14 mouse cellular contexts compared by ENCODE assay signal in the genomic region with DNA sequence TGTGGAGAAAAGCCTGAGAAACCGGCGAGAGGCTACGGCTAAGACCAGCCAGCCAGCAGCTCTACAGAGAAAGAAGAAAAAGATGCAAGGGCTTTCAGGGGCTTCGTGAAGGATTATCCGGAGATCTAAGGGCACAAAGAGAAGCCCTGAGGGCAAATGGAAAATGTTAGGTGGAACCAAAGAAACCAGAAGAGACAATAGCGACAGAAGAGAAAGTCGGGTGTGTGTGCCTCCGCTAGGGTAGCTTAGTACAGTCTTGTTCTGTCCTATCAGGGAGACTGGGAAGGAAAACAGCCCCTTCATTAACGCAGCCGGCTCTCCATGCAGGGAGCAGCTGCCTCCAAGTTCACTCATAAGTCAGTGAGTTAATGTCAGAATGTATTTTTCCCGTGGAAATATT.
DNase-seq lines count a peak whose midpoint lies in the region; ATAC-seq and TF ChIP-seq lines count a peak whose summit lies in the region.
"Had no signal": no experiment of that assay in that cellular context is flagged by ENCODE, and none has a peak within 500 bp of the region (broad histone marks: within the 10 kb centered on the region; RNA-seq: fewer than 3 reads in every experiment).

No protein-coding gene starts in this region.

- H3K27ac ChIP-seq in forebrain, embryonic 15.5 days (replicated peaks), result no peak overlapping the region
- H3K27ac ChIP-seq in midbrain, embryonic 16.5 days (ENCODE audit: low read length), result no peak overlapping the region
- H3K27ac ChIP-seq: gastrocnemius, adult 2 months; liver, embryonic 14.5 days had no signal

- H3K9me3 ChIP-seq in forebrain, embryonic 15.5 days, result no peaks in the 10 kb centered on the region
- H3K9me3 ChIP-seq in midbrain, embryonic 16.5 days (replicated peaks; ENCODE audit: control insufficient read depth, low read length, poor library complexity, severe bottlenecking), result no peaks in the 10 kb centered on the region

- H3K27me3 ChIP-seq in forebrain, embryonic 15.5 days, result peaks cover 4% of the 10 kb centered on the region; the same call in 1 of the 2 replicates
- no peaks in the 10 kb centered on the region for H3K27me3 ChIP-seq in midbrain, embryonic 16.5 days (ENCODE audit: control insufficient read depth, insufficient read depth, low read depth, low read length)

- peak overlapping the region; percentile 13; the same call in 1 of the 2 replicates for H3K4me3 ChIP-seq in forebrain, embryonic 15.5 days
- no peak overlapping the region for H3K4me3 ChIP-seq in midbrain, embryonic 16.5 days (ENCODE audit: low read depth, low read length)
- H3K4me3 ChIP-seq: gastrocnemius, adult 2 months had no signal

- H3K36me3 ChIP-seq in forebrain, embryonic 15.5 days, result no peaks in the 10 kb centered on the region
- no peaks in the 10 kb centered on the region for H3K36me3 ChIP-seq in midbrain, embryonic 16.5 days (ENCODE audit: control insufficient read depth, insufficient read depth, low read length)
- H3K36me3 ChIP-seq: G1E had no signal

- ATAC-seq in forebrain, embryonic 15.5 days (replicated peaks), result no peak
- no peak for ATAC-seq in midbrain, embryonic 16.5 days
- ATAC-seq in cerebellum, adult (ENCODE audit: insufficient number of reproducible peaks, low FRiP score, low TSS enrichment), result no peak

- H3K4me2 ChIP-seq in forebrain, embryonic 15.5 days (replicated peaks), result peak overlapping the region; percentile 30
- peak overlapping the region; percentile 43 for H3K4me2 ChIP-seq in midbrain, embryonic 16.5 days (ENCODE audit: low read length)
- H3K4me2 ChIP-seq: heart, embryonic 11.5 days had no signal

- no peak overlapping the region for H3K9ac ChIP-seq in forebrain, embryonic 15.5 days (replicated peaks)
- no peak overlapping the region for H3K9ac ChIP-seq in midbrain, embryonic 16.5 days (ENCODE audit: low read depth, low read length)
- H3K9ac ChIP-seq: liver, embryonic 14.5 days had no signal

- H3K4me1 ChIP-seq in forebrain, embryonic 15.5 days, result peaks cover 5% of the 10 kb centered on the region; the same call in 1 of the 2 replicates
- no peaks in the 10 kb centered on the region for H3K4me1 ChIP-seq in midbrain, embryonic 16.5 days (ENCODE audit: control insufficient read depth, insufficient read depth, low read length)

- DNase-seq in embryo, embryonic 10.5 days (ENCODE audit: low spot score), result peak; percentile 29
- no peak for DNase-seq in embryo, embryonic 9.5 days (ENCODE audit: extremely low spot score)
- DNase-seq in brain, embryonic 14.5 days (ENCODE audit: low read depth), result peak; percentile 69
- DNase-seq in left cerebral cortex, postnatal 36 days (ENCODE audit: low spot score in 2 of 2), result no peak
- no peak for DNase-seq in urinary bladder, postnatal 10 days (ENCODE audit: low spot score)
- DNase-seq: cerebellum, postnatal 36 days; gastrocnemius, adult 2 months; lung, postnatal 36 days had no signal

- no peak for TF ChIP-seq POLR2A in brain, embryonic 14.5 days (IDR thresholded peaks at IDR 0.05; ENCODE audit: borderline replicate concordance, extremely low read depth, insufficient read depth, insufficient read length, poor library complexity, severe bottlenecking)

- intact Hi-C loops in left cerebral cortex, postnatal 36 days (cut with DNase I), result no loop called here

- no peak for TF ChIP-seq CTCF in brain, embryonic 14.5 days (IDR thresholded peaks at IDR 0.05; ENCODE audit: borderline replicate concordance, extremely low read depth, insufficient read depth, insufficient read length)

- WGBS in forebrain, embryonic 15.5 days, result 16% methylated on average over 11 of the region's 11 CpGs
- WGBS in midbrain, embryonic 16.5 days, result 21% methylated on average over 11 of the region's 11 CpGs

Comparison
In these comparisons a context has a peak if more than half of its experiments do, and no peak if none do; other contexts are left out.
1. DNase-seq: peak in embryo, embryonic 10.5 days (single experiment) and brain, embryonic 14.5 days (single experiment); none in embryo, embryonic 9.5 days (single experiment), left cerebral cortex, postnatal 36 days (0 of 2) and urinary bladder, postnatal 10 days (single experiment).